In the genomic region with DNA sequence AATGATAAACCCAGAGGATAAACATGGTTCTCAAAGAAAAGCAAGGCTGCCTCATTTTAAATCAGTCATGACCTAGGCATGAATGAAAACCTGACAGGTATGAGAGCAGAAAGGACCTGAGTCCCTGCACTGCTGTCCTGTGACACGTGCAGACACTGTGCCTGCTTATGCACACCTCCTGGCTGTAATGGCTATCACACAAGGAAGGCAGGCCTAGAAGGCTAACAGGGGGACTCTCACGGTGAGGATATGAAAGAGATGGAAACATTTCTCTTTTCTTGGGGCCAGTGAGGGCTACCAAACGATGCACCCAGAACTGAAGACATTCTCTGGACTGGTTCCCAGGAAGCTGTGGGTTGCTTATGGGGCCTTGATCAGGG, we compare ENCODE assay signal across 15 mouse cellular contexts. TPM values are rescaled to one million over a fixed set of nuclear protein-coding genes. Genes with fewer than 3 reads are reported as not detected.
DNase-seq lines count a peak whose midpoint lies in the region; ATAC-seq and TF ChIP-seq lines count a peak whose summit lies in the region.
"Had no signal": no experiment of that assay in that cellular context is flagged by ENCODE, and none has a peak within 500 bp of the region (broad histone marks: within the 10 kb centered on the region; RNA-seq: fewer than 3 reads in every experiment).

No protein-coding gene starts in this region.

- H3K4me3 ChIP-seq in hindbrain, embryonic 13.5 days = no peak overlapping the region
- no peak overlapping the region for H3K4me3 ChIP-seq in hindbrain, embryonic 12.5 days
- H3K4me3 ChIP-seq in midbrain, embryonic 11.5 days (ENCODE audit: low read depth, low read length) = no peak overlapping the region
- H3K4me3 ChIP-seq in midbrain, embryonic 10.5 days = no peak overlapping the region
- H3K4me3 ChIP-seq in forebrain, embryonic 13.5 days = no peak overlapping the region
- no peak overlapping the region for H3K4me3 ChIP-seq in forebrain, postnatal 0 days (ENCODE audit: low read depth, low read length)
- H3K4me3 ChIP-seq: embryonic facial prominence, embryonic 10.5 days; heart, embryonic 12.5 days; limb, embryonic 10.5 days; neural tube, embryonic 13.5 days; stomach, embryonic 15.5 days had no signal

- no peak for DNase-seq in midbrain, embryonic 11.5 days (ENCODE audit: low spot score, missing footprints)
- DNase-seq in midbrain, embryonic 10.5 days (ENCODE audit: low spot score) = no peak
- no peak for DNase-seq in forebrain, postnatal 0 days

- no peaks in the 10 kb centered on the region for H3K9me3 ChIP-seq in hindbrain, embryonic 13.5 days
- no peaks in the 10 kb centered on the region for H3K9me3 ChIP-seq in hindbrain, embryonic 12.5 days (replicated peaks)
- H3K9me3 ChIP-seq in midbrain, embryonic 11.5 days (ENCODE audit: control insufficient read depth, low read length) = no peaks in the 10 kb centered on the region
- no peaks in the 10 kb centered on the region for H3K9me3 ChIP-seq in midbrain, embryonic 10.5 days (replicated peaks)
- H3K9me3 ChIP-seq in forebrain, embryonic 13.5 days (replicated peaks) = no peaks in the 10 kb centered on the region
- H3K9me3 ChIP-seq in forebrain, postnatal 0 days (ENCODE audit: low read length) = no peaks in the 10 kb centered on the region
- H3K9me3 ChIP-seq: embryonic facial prominence, embryonic 10.5 days; G1E; heart, embryonic 12.5 days; limb, embryonic 10.5 days; neural tube, embryonic 13.5 days; stomach, embryonic 15.5 days had no signal

- H3K4me1 ChIP-seq in hindbrain, embryonic 13.5 days (replicated peaks) = no peaks in the 10 kb centered on the region
- H3K4me1 ChIP-seq in hindbrain, embryonic 12.5 days = no peaks in the 10 kb centered on the region
- no peaks in the 10 kb centered on the region for H3K4me1 ChIP-seq in midbrain, embryonic 11.5 days (ENCODE audit: control insufficient read depth, insufficient read depth, low read length)
- H3K4me1 ChIP-seq in midbrain, embryonic 10.5 days = no peaks in the 10 kb centered on the region
- H3K4me1 ChIP-seq in forebrain, embryonic 13.5 days = no peaks in the 10 kb centered on the region
- H3K4me1 ChIP-seq in forebrain, postnatal 0 days (ENCODE audit: insufficient read depth) = no peaks in the 10 kb centered on the region
- H3K4me1 ChIP-seq: embryonic facial prominence, embryonic 10.5 days; limb, embryonic 10.5 days; neural tube, embryonic 13.5 days; stomach, embryonic 15.5 days had no signal

- 0 out of 2 replicates have a peak, but pooled peaks have one; percentile 11 for ATAC-seq in hindbrain, embryonic 13.5 days (ENCODE audit: low FRiP score)
- no peak for ATAC-seq in hindbrain, embryonic 12.5 days (ENCODE audit: low FRiP score)
- peak; percentile 54; the same call in 1 of the 2 replicates for ATAC-seq in midbrain, embryonic 11.5 days (ENCODE audit: low FRiP score)
- ATAC-seq in forebrain, embryonic 13.5 days = 0 out of 2 replicates have a peak, but pooled peaks have one; percentile 22
- 0 out of 2 replicates have a peak, but pooled peaks have one; percentile 5 for ATAC-seq in forebrain, postnatal 0 days
- no peak for ATAC-seq in inflammation-experienced regulatory T-cells, adult 6 months
- ATAC-seq: Patski had no signal

- no peak overlapping the region for H3K9ac ChIP-seq in hindbrain, embryonic 13.5 days
- no peak overlapping the region for H3K9ac ChIP-seq in hindbrain, embryonic 12.5 days
- H3K9ac ChIP-seq in midbrain, embryonic 11.5 days (ENCODE audit: low read length) = no peak overlapping the region
- no peak overlapping the region for H3K9ac ChIP-seq in forebrain, embryonic 13.5 days
- H3K9ac ChIP-seq in forebrain, postnatal 0 days = no peak overlapping the region
- H3K9ac ChIP-seq: heart, embryonic 12.5 days; stomach, embryonic 15.5 days had no signal

- H3K27ac ChIP-seq in hindbrain, embryonic 13.5 days = no peak overlapping the region
- no peak overlapping the region for H3K27ac ChIP-seq in hindbrain, embryonic 12.5 days
- H3K27ac ChIP-seq in midbrain, embryonic 11.5 days (ENCODE audit: low read depth, low read length) = no peak overlapping the region
- H3K27ac ChIP-seq in midbrain, embryonic 10.5 days (replicated peaks) = no peak overlapping the region
- no peak overlapping the region for H3K27ac ChIP-seq in forebrain, embryonic 13.5 days
- H3K27ac ChIP-seq in forebrain, postnatal 0 days (ENCODE audit: low read depth, low read length) = no peak overlapping the region
- H3K27ac ChIP-seq: embryonic facial prominence, embryonic 10.5 days; limb, embryonic 10.5 days; neural tube, embryonic 13.5 days; stomach, embryonic 15.5 days had no signal

- no peaks in the 10 kb centered on the region for H3K36me3 ChIP-seq in hindbrain, embryonic 13.5 days
- no peaks in the 10 kb centered on the region for H3K36me3 ChIP-seq in hindbrain, embryonic 12.5 days
- no peaks in the 10 kb centered on the region for H3K36me3 ChIP-seq in midbrain, embryonic 11.5 days (ENCODE audit: control insufficient read depth, insufficient read depth, low read length)
- no peaks in the 10 kb centered on the region for H3K36me3 ChIP-seq in midbrain, embryonic 10.5 days
- H3K36me3 ChIP-seq in forebrain, embryonic 13.5 days (ENCODE audit: poor library complexity, severe bottlenecking) = no peaks in the 10 kb centered on the region
- H3K36me3 ChIP-seq in forebrain, postnatal 0 days (ENCODE audit: insufficient read depth) = no peaks in the 10 kb centered on the region
- H3K36me3 ChIP-seq: embryonic facial prominence, embryonic 10.5 days; G1E; heart, embryonic 12.5 days; limb, embryonic 10.5 days; neural tube, embryonic 13.5 days; stomach, embryonic 15.5 days had no signal

- H3K4me2 ChIP-seq in hindbrain, embryonic 13.5 days = no peak overlapping the region
- no peak overlapping the region for H3K4me2 ChIP-seq in hindbrain, embryonic 12.5 days (replicated peaks)
- no peak overlapping the region for H3K4me2 ChIP-seq in midbrain, embryonic 11.5 days
- no peak overlapping the region for H3K4me2 ChIP-seq in forebrain, embryonic 13.5 days
- H3K4me2 ChIP-seq in forebrain, postnatal 0 days (ENCODE audit: low read depth) = no peak overlapping the region
- H3K4me2 ChIP-seq: heart, embryonic 12.5 days; neural tube, embryonic 13.5 days; stomach, embryonic 15.5 days had no signal

- TF ChIP-seq CTCF in forebrain, postnatal 0 days (IDR thresholded peaks at IDR 0.05; ENCODE audit: low read depth) = no peak

- H3K27me3 ChIP-seq in hindbrain, embryonic 13.5 days = peaks cover 28% of the 10 kb centered on the region
- no peaks in the 10 kb centered on the region for H3K27me3 ChIP-seq in hindbrain, embryonic 12.5 days
- no peaks in the 10 kb centered on the region for H3K27me3 ChIP-seq in midbrain, embryonic 11.5 days (ENCODE audit: control insufficient read depth, insufficient read depth, low read length)
- H3K27me3 ChIP-seq in midbrain, embryonic 10.5 days (ENCODE audit: low read depth, poor library complexity, severe bottlenecking) = no peaks in the 10 kb centered on the region
- H3K27me3 ChIP-seq in forebrain, embryonic 13.5 days = peaks cover 13% of the 10 kb centered on the region; the same call in 1 of the 2 replicates
- no peaks in the 10 kb centered on the region for H3K27me3 ChIP-seq in forebrain, postnatal 0 days (ENCODE audit: insufficient read depth, low read length)
- H3K27me3 ChIP-seq: CH12.LX; heart, embryonic 12.5 days; neural tube, embryonic 13.5 days; Patski; stomach, embryonic 15.5 days had no signal

- 54% methylated on average over 3 of the region's 3 CpGs for WGBS in hindbrain, embryonic 13.5 days
- 55% methylated on average over 3 of the region's 3 CpGs for WGBS in hindbrain, embryonic 12.5 days
- WGBS in midbrain, embryonic 11.5 days = 40% methylated on average over 3 of the region's 3 CpGs
- 58% methylated on average over 3 of the region's 3 CpGs for WGBS in midbrain, embryonic 10.5 days
- 45% methylated on average over 3 of the region's 3 CpGs for WGBS in forebrain, embryonic 13.5 days
- 53% methylated on average over 3 of the region's 3 CpGs for WGBS in forebrain, postnatal 0 days

RNA-seq across cellular contexts. Expression of gene Ice1, which starts 6.6 kb away (rescaled TPM):
- polyA plus RNA-seq in hindbrain, embryonic 13.5 days (2015; fragmentation: Nextera tagmentation; extraction: Ambion mirVana) = 28.5 and 29.3 TPM in 2 replicates
- polyA plus RNA-seq in hindbrain, embryonic 12.5 days (2016; fragmentation: Nextera tagmentation; extraction: Ambion mirVana) = 34.5 and 37.2 TPM in 2 replicates
- polyA plus RNA-seq in midbrain, embryonic 11.5 days (2014; fragmentation: Nextera tagmentation; extraction: Ambion mirVana) = 28.4 and 28.9 TPM in 2 replicates
- 18.8 and 19.9 TPM in 2 replicates for polyA plus RNA-seq in midbrain, embryonic 10.5 days (2016; fragmentation: Nextera tagmentation; extraction: Ambion mirVana)
- polyA plus RNA-seq in forebrain, embryonic 13.5 days (2015; fragmentation: Nextera tagmentation; extraction: Ambion mirVana) = 22.4 and 27.2 TPM in 2 replicates
- 68.0 and 82.5 TPM in 2 replicates for total RNA-seq in forebrain, postnatal 0 days (2014; rRNA removed)
- 18.4 and 21.0 TPM in 2 replicates for polyA plus RNA-seq in forebrain, postnatal 0 days (2015; fragmentation: Nextera tagmentation; extraction: Ambion mirVana)
- polyA plus RNA-seq in inflammation-experienced regulatory T-cells, adult 6 months (2017; shearing (Covaris generic)) = 10 to 100 TPM; 11.1 to 28.4 (median 20.2) TPM

Comparison
In these comparisons a context has a peak if more than half of its experiments do, and no peak if none do; other contexts are left out.
1. ATAC-seq: peak in hindbrain, embryonic 13.5 days (single experiment), midbrain, embryonic 11.5 days (single experiment), forebrain, embryonic 13.5 days (single experiment) and forebrain, postnatal 0 days (single experiment); none in hindbrain, embryonic 12.5 days (single experiment) and inflammation-experienced regulatory T-cells, adult 6 months (single experiment).